Mouse (Mus musculus): Measurements from ENCODE around the gene Dppa3. TPM values are rescaled to one million over a fixed set of nuclear protein-coding genes. Genes with fewer than 3 reads are reported as not detected.
"Not testable (repeated sequence)": the region's sequence is repeated elsewhere in the genome, so short reads cannot be mapped to it uniquely, and the experiment has no call there.

Dppa3 gene
- total and polyA plus RNA-seq, 3 experiments = not detected

DNA sequence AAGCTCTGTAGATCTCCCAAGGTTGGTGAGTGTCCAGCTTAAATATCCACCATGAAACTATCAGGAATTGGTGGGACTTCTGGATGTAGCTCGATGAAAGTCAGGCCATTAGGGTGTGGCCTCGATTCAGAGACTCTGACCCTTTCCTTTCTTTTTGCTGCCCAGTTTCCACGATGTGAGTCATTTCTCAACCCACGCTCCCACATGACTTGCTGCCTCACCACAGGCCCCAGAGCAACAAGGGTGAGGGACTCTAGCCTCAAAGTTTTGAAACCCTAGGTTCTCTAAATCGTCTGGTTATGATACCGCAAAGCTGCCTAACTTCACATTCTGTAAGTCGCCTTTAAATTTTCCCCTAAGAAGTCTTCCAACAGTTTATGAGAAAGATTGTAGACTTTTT is 9.1 kb downstream of the Dppa3 start:
- no peaks in the 10 kb centered on the region for H3K36me3 ChIP-seq (ENCODE audit: control insufficient read depth, insufficient read depth, low read length)
- no peak for TF ChIP-seq POLR2A (IDR thresholded peaks at IDR 0.05; ENCODE audit: insufficient read depth, low read depth, low read length)
- no peak for TF ChIP-seq CTCF (IDR thresholded peaks at IDR 0.05)
- TF ChIP-seq EP300 (IDR thresholded peaks at IDR 0.05; ENCODE audit: insufficient read depth, low read depth, low read length) = no peak
- H3K27me3 ChIP-seq (ENCODE audit: control insufficient read depth, insufficient read depth, low read length) = no peaks in the 10 kb centered on the region; the same call in 1 of the 2 replicates
- WGBS = 66% methylated on average over 7 of the region's 7 CpGs
- no peak overlapping the region for H3K9ac ChIP-seq (ENCODE audit: low read depth, low read length)
- no peaks in the 10 kb centered on the region for H3K4me1 ChIP-seq (ENCODE audit: control insufficient read depth, insufficient read depth, low read length)
- H3K4me3 ChIP-seq = no peak overlapping the region
- no peak overlapping the region for H3K27ac ChIP-seq
- no peaks in the 10 kb centered on the region for H3K79me2 ChIP-seq (replicated peaks; ENCODE audit: control insufficient read depth, insufficient read depth, low read length)
- intact Hi-C loops (cut with DNase I) = no loop called here
- DNase-seq = peak in 1 of 2 experiments; percentile 43

DNA sequence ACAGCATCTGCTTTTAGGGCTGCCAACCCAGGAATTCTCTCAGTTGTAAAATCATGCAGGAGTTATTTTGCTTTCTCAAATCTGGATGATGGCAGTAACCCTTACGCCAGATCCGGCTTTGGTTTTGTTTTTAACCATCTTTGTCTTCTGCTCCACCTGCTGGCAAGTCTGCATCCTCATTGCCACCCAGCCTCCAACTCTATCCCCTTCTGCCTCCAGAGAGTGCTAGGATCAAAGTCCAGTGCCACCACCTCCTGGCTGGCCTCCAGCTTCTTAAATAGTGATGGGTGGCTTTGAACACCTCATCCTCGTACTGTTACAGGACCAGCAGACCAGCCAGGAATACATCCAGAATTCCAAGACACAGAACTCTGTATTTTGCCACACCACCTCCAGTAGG is 10.5 kb downstream of the Dppa3 start:
- 67% methylated on average over 3 of the region's 3 CpGs for WGBS
- no peaks in the 10 kb centered on the region; the same call in 1 of the 2 replicates for H3K27me3 ChIP-seq (ENCODE audit: control insufficient read depth, insufficient read depth, low read length)
- intact Hi-C loops (cut with DNase I) = no loop called here
- H3K79me2 ChIP-seq (replicated peaks; ENCODE audit: control insufficient read depth, insufficient read depth, low read length) = no peaks in the 10 kb centered on the region
- no peaks in the 10 kb centered on the region for H3K36me3 ChIP-seq (ENCODE audit: control insufficient read depth, insufficient read depth, low read length)
- no peak overlapping the region for H3K4me3 ChIP-seq
- no peak for TF ChIP-seq EP300 (IDR thresholded peaks at IDR 0.05; ENCODE audit: insufficient read depth, low read depth, low read length)
- peak; percentile 6; the same call in 1 of the 2 replicates for TF ChIP-seq CTCF (IDR thresholded peaks at IDR 0.05)
- no peak for DNase-seq
- no peaks in the 10 kb centered on the region for H3K4me1 ChIP-seq (ENCODE audit: control insufficient read depth, insufficient read depth, low read length)
- no peak overlapping the region for H3K27ac ChIP-seq
- no peak overlapping the region for H3K9ac ChIP-seq (ENCODE audit: low read depth, low read length)

DNA sequence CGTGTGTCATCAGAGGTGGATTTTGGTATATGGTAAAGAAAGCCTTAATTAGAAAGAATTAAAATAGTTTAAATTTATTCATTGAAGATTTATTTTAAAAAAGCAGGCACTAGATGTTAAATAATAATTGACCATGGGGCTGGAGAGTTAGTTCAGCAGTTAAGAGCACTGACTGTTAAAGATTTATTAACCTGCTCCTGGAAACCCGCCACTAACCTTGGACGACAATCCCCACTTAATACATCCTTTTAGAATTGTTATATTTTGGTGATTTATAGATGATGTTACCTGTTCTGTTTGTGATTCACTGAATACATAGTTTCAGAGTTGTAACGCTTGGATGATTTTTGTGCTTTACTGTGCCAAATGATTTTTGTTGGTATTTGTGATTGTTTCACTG is 11.4 kb downstream of the Dppa3 start:
- H3K79me2 ChIP-seq (replicated peaks; ENCODE audit: control insufficient read depth, insufficient read depth, low read length); H3K27me3 ChIP-seq (ENCODE audit: control insufficient read depth, insufficient read depth, low read length); intact Hi-C loops (cut with DNase I); H3K36me3 ChIP-seq (ENCODE audit: control insufficient read depth, insufficient read depth, low read length); H3K9ac ChIP-seq (ENCODE audit: low read depth, low read length); DNase-seq; H3K4me1 ChIP-seq (ENCODE audit: control insufficient read depth, insufficient read depth, low read length); H3K4me3 ChIP-seq; H3K27ac ChIP-seq: not testable (repeated sequence)
- 78% methylated on average over 4 of the region's 4 CpGs for WGBS

DNA sequence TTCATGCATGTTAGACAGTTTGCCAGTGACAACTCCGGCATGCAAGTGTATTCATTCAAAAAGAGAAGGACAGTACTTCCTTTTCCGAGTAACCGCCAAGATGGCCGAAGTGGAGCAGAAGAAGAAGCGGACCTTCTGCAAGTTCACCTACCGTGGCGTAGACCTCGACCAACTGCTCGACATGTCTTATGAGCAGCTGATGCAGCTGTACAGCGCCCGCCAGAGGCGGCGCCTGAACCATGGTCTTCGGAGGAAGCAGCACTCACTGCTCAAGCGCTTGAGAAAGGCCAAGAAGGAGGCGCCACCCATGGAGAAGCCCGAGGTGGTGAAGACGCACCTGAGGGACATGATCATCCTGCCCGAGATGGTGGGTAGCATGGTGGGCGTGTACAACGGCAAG is 18.0 kb downstream of the Dppa3 start:
- H3K27me3 ChIP-seq (ENCODE audit: control insufficient read depth, insufficient read depth, low read length); H3K9ac ChIP-seq (ENCODE audit: low read depth, low read length); DNase-seq; H3K36me3 ChIP-seq (ENCODE audit: control insufficient read depth, insufficient read depth, low read length); H3K4me3 ChIP-seq; intact Hi-C loops (cut with DNase I); H3K27ac ChIP-seq; H3K79me2 ChIP-seq (replicated peaks; ENCODE audit: control insufficient read depth, insufficient read depth, low read length); H3K4me1 ChIP-seq (ENCODE audit: control insufficient read depth, insufficient read depth, low read length): not testable (repeated sequence)
- 87% methylated on average over 21 of the region's 21 CpGs for WGBS

DNA sequence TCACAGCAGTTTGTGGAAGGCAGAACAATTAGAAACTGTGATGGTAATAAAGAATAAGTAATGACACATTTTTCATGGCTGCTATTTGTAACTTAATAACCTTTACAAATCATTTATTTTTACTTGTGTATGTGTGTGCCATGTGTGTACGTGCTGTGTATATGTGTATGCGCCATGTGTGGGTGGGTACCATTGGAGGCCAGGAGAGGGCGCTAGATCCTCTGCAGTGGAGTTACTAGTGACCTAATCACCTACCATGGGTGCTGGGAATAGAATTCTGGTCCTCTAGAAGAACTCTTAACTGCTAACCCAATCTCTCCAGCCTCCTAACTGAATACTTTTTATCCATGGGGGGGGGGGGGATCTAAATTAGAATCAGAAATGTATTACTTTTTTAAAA is 23.7 kb downstream of the Dppa3 start:
- Histone ChIP-seq H3K9ac (ENCODE audit: low read depth, low read length) (no peak overlapping the region), H3K4me3 (no peak overlapping the region), H3K79me2 (replicated peaks; ENCODE audit: control insufficient read depth, insufficient read depth, low read length) (no peaks in the 10 kb centered on the region), H3K4me1 (ENCODE audit: control insufficient read depth, insufficient read depth, low read length) (peaks cover 1% of the 10 kb centered on the region; the same call in 1 of the 2 replicates), H3K27ac (no peak overlapping the region), H3K27me3 (ENCODE audit: control insufficient read depth, insufficient read depth, low read length) (peaks cover 1% of the 10 kb centered on the region; the same call in 1 of the 2 replicates), H3K36me3 (ENCODE audit: control insufficient read depth, insufficient read depth, low read length) (no peaks in the 10 kb centered on the region)
- TF ChIP-seq CTCF (IDR thresholded peaks at IDR 0.05) (no peak), POLR2A (IDR thresholded peaks at IDR 0.05; ENCODE audit: insufficient read depth, low read depth, low read length) (no peak), EP300 (IDR thresholded peaks at IDR 0.05; ENCODE audit: insufficient read depth, low read depth, low read length) (no peak)
- 75% methylated on average over 3 of the region's 3 CpGs for WGBS
- DNase-seq = no peak
- intact Hi-C loops (cut with DNase I) = no loop called here

DNA sequence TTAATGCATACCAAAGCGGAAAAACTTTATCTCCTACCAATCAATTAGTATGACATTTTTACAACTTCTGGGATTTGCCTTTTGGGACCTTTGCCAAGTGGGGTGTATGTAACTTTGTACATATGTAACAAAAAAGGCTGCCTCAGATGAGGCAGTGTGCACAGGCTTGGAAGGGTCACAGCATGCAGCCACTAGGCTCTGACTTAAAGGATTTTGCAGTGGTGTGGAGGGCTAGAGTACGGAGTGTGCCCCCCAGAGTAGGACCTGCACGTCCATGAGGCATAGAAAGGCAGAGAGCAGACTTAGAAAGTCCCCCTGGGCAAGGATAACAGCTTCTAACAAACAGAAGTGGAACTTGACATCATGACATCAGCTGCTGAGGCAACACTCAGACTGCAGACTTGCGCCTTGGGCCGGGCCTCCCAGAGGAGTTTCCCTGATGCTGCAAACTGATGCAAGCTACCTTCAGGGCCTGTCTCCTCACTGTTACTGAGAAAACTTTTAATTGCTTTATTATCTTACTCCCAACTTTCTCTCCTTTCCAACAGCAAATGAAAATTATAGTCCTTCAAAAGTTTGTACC is 24.3 kb downstream of the Dppa3 start:
- TF ChIP-seq CTCF (IDR thresholded peaks at IDR 0.05) (no peak), EP300 (IDR thresholded peaks at IDR 0.05; ENCODE audit: insufficient read depth, low read depth, low read length) (no peak), POLR2A (IDR thresholded peaks at IDR 0.05; ENCODE audit: insufficient read depth, low read depth, low read length) (no peak)
- Histone ChIP-seq H3K79me2 (replicated peaks; ENCODE audit: control insufficient read depth, insufficient read depth, low read length) (no peaks in the 10 kb centered on the region), H3K36me3 (ENCODE audit: control insufficient read depth, insufficient read depth, low read length) (no peaks in the 10 kb centered on the region), H3K4me3 (no peak overlapping the region), H3K4me1 (ENCODE audit: control insufficient read depth, insufficient read depth, low read length) (peaks cover 1% of the 10 kb centered on the region; the same call in 1 of the 2 replicates), H3K27me3 (ENCODE audit: control insufficient read depth, insufficient read depth, low read length) (peaks cover 1% of the 10 kb centered on the region; the same call in 1 of the 2 replicates), H3K27ac (no peak overlapping the region), H3K9ac (ENCODE audit: low read depth, low read length) (no peak overlapping the region)
- intact Hi-C loops (cut with DNase I) = no loop called here
- DNase-seq = peak in 1 of 2 experiments; percentile 24
- WGBS = 67% methylated on average over 5 of the region's 5 CpGs

Measured in heart, adult 2 months (tissue).